Mouse (Mus musculus) hindbrain, embryonic 14.5 days (tissue): ENCODE measurements around the gene Ppp2ca. TPM values are rescaled to one million over a fixed set of nuclear protein-coding genes. Genes with fewer than 3 reads are reported as not detected.

Experiments used
- ATAC-seq: fragments of 200-750 bp; cut with Nextera tagmentation; 2 replicates; pipeline ENCODE4 v1.8.0; 2017; ENCODE audit warnings: moderate number of reproducible peaks, mild to moderate bottlenecking, moderate TSS enrichment, moderate library complexity; ENCODE audit not compliant: low FRiP score
- DNase-seq: peaks from one replicate; pipeline ENCODE4 v3.0.0-alpha.2; 2015; ENCODE audit warnings: low spot score
- H3K27ac ChIP-seq: fragments of 300-500 bp; sonication (generic); 2 replicates; pipeline ENCODE4 v1.5.1; 2014; ENCODE audit warnings: mild to moderate bottlenecking, moderate library complexity
- H3K27me3 ChIP-seq: fragments of 300-500 bp; sonication (generic); 2 replicates; pipeline ENCODE4 v1.6.1; 2014; ENCODE audit warnings: mild to moderate bottlenecking, low read length, mixed read lengths; ENCODE audit not compliant: control insufficient read depth, insufficient read depth
- H3K36me3 ChIP-seq: fragments of 300-500 bp; sonication (generic); replicated peaks from 2 replicates; pipeline ENCODE4 v1.6.1; 2014; ENCODE audit not compliant: control insufficient read depth, insufficient read depth
- H3K4me1 ChIP-seq: fragments of 300-500 bp; sonication (generic); replicated peaks from 2 replicates; pipeline ENCODE4 v1.6.1; 2014; ENCODE audit warnings: antibody characterized with exemption, low read length, mixed read lengths; ENCODE audit not compliant: control insufficient read depth, insufficient read depth
- H3K4me2 ChIP-seq: fragments of 300-500 bp; sonication (generic); replicated peaks from 2 replicates; pipeline ENCODE4 v1.6.1; 2014; ENCODE audit warnings: mild to moderate bottlenecking, moderate library complexity
- H3K4me3 ChIP-seq: fragments of 300-500 bp; sonication (generic); replicated peaks from 2 replicates; pipeline ENCODE4 v1.5.1; 2014; ENCODE audit warnings: mild to moderate bottlenecking, low read length
- H3K9ac ChIP-seq: fragments of 300-500 bp; sonication (generic); 2 replicates; pipeline ENCODE4 v1.6.1; 2014
- H3K9me3 ChIP-seq: fragments of 300-500 bp; sonication (generic); 2 replicates; pipeline ENCODE4 v1.6.1; 2016; ENCODE audit warnings: low read length; ENCODE audit not compliant: control insufficient read depth
- WGBS: fragments of 180-500 bp; shearing (Covaris S2); extraction: QIAGEN DNeasy Blood & Tissue Kit; methylation state at CpG from one replicate; pipeline ENCODE4 v1.1.7; 2014; 5-methylcytosine and 5-hydroxymethylcytosine counted together
- polyA plus RNA-seq: library from polyadenylated mRNA; unstranded; fragments of >200 nt; fragmentation: Nextera tagmentation; extraction: Ambion mirVana; gene quantifications from 2 replicates; pipeline ENCODE4 v1.2.1, GENCODE M21; 2014

Ppp2ca gene
- polyA plus RNA-seq, 1 experiment from 2014 or later: 165 TPM

DNA sequence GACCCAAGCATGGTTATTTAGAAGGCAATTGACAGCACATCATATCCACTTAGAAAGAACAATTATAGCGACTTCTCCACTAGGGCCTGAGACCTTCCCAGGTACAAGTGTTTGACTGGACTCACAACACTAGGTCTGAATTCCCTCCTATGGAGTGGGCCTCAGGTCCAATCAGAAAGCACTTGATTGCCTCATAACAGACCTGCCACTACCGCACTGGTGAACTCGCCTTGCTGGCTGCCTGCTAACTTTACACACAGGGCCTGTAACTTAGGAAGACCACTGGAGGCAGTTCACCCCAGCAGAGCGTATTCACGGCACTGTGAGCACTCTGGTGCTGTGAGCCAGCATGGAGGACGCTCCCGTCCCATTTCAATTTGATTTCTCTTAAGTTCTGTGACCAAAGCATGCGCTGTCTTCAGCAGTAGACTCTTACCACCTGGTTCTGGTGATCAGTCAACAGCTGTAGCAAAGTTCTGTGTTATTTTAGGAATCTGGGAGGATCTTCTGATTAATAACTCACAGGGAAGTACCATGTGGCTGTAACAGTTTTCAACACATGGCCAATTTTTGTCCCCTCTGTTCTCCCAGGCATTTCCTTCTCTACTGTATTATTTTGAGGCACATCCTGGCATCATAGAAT lies 24.8 kb upstream of the Ppp2ca start:
- Histone ChIP-seq H3K4me2 (no peak overlapping the region), H3K27me3 (no peaks in the 10 kb centered on the region), H3K9ac (no peak overlapping the region), H3K27ac (no peak overlapping the region), H3K9me3 (no peaks in the 10 kb centered on the region), H3K4me1 (no peaks in the 10 kb centered on the region), H3K36me3 (no peaks in the 10 kb centered on the region), H3K4me3 (no peak overlapping the region)
- 84% methylated on average over 8 of the region's 8 CpGs for WGBS
- no peak for ATAC-seq
- no peak for DNase-seq

DNA sequence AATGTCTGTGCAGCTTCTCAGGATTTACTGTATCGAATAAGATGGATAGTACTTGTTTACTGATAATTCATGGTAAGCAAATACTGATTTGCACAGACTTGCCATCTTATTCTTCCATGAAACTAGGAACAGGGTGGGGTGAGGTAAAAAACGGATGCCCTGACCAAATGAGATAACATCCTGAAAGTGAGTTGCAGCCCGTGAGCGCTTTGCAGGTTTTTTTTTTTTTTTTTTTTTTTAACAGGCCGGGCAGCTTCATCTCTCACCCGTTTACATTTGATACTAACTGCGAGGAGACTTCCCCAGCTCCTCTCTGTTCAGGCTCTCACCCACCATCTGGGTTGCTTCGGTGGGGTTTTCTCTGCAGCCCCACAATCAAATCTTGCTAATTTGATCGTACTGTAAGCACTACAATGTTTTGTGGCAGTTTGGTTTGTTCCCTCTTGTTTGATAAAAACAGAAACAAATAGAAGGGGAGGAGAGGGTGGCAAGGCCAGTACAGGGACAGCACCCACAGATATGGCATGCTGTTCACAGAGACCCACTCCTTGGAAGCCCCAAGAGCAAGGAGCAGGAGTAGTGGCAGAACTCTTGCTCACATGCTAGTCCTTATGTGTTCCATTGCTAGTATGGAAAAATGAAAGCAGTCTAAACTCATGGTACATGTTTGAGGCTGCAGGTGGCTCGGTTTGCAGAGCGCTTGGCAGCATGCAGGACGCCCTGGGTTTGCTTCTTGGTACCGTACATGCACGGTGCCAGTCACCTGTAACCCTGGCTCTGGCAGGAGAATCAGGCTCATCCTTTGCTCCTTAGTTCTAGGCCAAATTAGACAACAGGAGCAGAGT lies 23.6 kb upstream of the Ppp2ca start:
- 0 out of 2 replicates have a peak, but pooled peaks cover under 1% of the 10 kb centered on the region for H3K4me1 ChIP-seq
- DNase-seq: no peak
- no peak for ATAC-seq
- no peak overlapping the region for H3K27ac ChIP-seq
- H3K4me2 ChIP-seq: no peak overlapping the region
- H3K27me3 ChIP-seq: no peaks in the 10 kb centered on the region
- no peaks in the 10 kb centered on the region for H3K9me3 ChIP-seq
- 76% methylated on average over 14 of the region's 14 CpGs for WGBS
- H3K4me3 ChIP-seq: no peak overlapping the region
- H3K9ac ChIP-seq: no peak overlapping the region
- no peaks in the 10 kb centered on the region for H3K36me3 ChIP-seq

DNA sequence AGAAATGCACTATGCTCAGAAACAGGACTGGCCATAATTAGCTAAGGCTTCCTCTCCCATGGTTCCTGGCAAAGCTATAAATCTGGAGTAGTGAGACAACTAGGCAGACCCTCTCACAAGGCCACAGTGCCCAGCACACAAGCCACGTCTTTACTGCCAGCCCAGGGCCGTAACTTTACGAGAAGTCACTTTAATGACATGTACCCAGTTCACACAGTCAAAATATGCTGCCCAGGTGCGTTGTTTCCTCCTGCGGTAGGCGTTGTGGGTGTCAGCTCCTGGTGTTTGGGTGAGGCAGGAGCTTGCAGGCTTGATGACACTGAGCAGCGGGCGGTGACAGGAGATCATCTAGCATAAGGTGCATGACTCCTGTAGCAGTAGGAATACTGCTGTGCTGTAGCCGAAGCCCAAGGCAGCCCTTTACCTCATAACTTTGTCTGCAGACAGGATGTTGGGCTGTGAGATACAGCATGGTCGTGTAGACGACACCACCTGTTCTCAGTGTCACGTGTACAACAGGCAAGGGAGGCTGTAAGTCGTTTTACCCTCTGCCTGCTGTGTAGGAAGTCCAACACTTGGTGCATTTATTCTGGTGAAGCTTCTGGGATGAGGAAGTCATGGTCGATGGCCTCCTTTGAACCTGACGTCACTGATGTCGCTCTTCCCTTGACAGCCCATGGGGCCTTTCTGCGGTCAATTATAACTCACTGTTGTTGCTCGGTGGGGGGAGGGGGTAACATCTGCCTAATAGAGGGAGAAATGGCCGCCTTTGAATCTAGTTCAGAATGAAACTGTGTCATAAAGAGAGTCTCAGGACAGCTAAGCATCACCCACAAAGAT lies 22.5 kb upstream of the Ppp2ca start:
- H3K4me3 ChIP-seq: no peak overlapping the region
- 71% methylated on average over 19 of the region's 19 CpGs for WGBS
- no peaks in the 10 kb centered on the region for H3K36me3 ChIP-seq
- no peak overlapping the region for H3K4me2 ChIP-seq
- DNase-seq (no peak), ATAC-seq (no peak)
- H3K4me1 ChIP-seq: peaks cover 6% of the 10 kb centered on the region
- no peak overlapping the region for H3K9ac ChIP-seq
- H3K27ac ChIP-seq: no peak overlapping the region
- H3K27me3 ChIP-seq: no peaks in the 10 kb centered on the region
- no peaks in the 10 kb centered on the region for H3K9me3 ChIP-seq

DNA sequence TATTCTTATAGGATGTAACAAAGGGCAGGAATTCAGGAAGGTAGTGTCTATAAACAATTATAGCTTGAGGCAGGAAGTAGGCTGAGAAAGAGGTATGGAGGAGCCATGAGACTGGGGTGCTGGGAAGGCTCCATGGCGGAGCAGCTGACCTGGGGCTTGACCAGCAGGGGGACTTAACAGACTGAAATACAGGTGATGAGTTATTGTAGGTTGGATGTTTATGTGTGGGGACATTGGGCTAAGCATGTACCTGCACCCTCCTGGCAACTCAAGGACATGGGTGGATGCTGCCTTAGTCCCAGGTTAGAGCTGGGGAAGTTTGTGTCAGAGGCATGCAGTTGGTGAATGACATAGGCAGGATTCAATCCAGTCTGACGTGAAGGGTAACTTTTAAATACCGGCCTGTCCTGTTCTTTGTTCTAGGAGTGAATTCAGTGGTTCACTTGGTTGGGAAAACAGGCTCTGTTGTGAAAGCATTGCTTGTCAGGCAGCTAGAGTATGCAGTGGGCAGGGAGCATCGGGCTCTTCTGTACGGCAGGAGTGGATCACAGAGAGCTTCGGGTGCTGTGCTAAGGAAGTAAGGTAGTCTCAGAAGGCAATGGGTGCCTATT lies 21.6 kb upstream of the Ppp2ca start:
- DNase-seq (no peak), ATAC-seq (no peak)
- H3K4me2 ChIP-seq: no peak overlapping the region
- no peak overlapping the region for H3K9ac ChIP-seq
- H3K27me3 ChIP-seq: no peaks in the 10 kb centered on the region
- H3K36me3 ChIP-seq: no peaks in the 10 kb centered on the region
- H3K4me1 ChIP-seq: peaks cover 6% of the 10 kb centered on the region
- H3K9me3 ChIP-seq: no peaks in the 10 kb centered on the region
- WGBS: 90% methylated on average over 6 of the region's 6 CpGs
- H3K4me3 ChIP-seq: no peak overlapping the region
- H3K27ac ChIP-seq: no peak overlapping the region

DNA sequence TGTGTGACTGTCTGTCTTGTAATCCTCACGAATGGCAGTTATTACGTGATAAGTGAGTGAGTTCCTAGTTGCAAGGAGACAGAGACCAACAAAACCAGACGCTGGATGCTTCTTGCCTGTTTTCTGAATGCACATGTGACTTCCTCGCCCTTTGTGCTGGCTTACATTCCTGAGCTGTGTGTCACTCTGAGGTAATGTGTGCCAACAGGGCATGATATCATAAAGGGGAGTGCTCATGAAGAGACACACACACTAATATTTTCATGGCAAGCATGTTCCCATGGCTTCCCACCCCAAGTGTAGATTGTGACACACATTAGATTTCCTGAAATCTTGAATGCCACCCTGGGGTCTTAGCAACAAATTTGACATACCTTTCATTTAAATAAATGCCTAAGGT lies 20.5 kb upstream of the Ppp2ca start:
- Histone ChIP-seq H3K4me1 (peaks cover 6% of the 10 kb centered on the region), H3K4me3 (no peak overlapping the region), H3K27me3 (no peaks in the 10 kb centered on the region), H3K4me2 (no peak overlapping the region), H3K27ac (no peak overlapping the region), H3K9me3 (no peaks in the 10 kb centered on the region), H3K36me3 (no peaks in the 10 kb centered on the region), H3K9ac (no peak overlapping the region)
- ATAC-seq (no peak), DNase-seq (no peak)
- 85% methylated on average over 4 of the region's 4 CpGs for WGBS

DNA sequence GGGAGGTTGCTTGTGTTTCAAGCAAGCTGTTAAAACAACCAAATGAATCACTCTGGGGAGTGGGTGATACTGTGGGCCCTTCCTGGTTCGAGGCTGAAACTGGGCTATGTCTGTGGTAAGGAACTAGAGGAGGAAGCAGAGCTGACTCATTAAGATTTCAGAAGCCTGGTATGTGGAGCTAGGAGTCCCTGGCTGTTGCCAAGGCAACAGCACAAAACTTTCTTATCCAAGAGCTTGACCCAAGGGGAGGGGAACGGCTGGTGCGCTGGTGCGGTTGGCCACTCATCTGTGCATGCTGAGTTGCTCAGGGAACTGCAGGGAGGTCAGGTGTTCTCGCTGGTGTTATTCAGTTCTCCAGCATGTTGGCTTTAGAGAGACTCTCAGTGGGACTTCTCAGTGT lies 18.5 kb upstream of the Ppp2ca start:
- H3K9ac ChIP-seq: no peak overlapping the region
- H3K27me3 ChIP-seq: no peaks in the 10 kb centered on the region
- no peak overlapping the region for H3K4me2 ChIP-seq
- no peaks in the 10 kb centered on the region for H3K36me3 ChIP-seq
- H3K27ac ChIP-seq: no peak overlapping the region
- H3K4me3 ChIP-seq: no peak overlapping the region
- DNase-seq (no peak), ATAC-seq (no peak)
- 9% methylated on average over 5 of the region's 5 CpGs for WGBS
- H3K4me1 ChIP-seq: peaks cover 6% of the 10 kb centered on the region
- H3K9me3 ChIP-seq: no peaks in the 10 kb centered on the region

DNA sequence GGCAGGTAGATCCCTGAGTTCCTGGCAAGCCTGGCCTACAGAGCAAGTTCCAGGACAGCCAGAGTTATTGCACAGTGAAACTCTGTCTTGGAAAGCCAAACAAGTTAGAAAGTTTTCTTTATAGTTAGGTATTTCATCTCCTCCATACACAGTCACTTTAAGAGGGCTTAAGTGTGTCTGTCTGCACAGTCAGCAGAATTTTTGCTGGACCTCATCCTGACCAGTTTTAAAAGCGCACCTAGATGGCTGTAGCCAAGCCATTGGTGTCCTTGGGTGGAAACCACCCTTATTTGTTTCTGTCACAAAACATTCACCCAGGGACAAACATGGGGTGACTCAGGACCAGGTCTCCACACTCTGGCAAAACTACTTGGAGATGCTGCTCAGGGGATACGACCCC lies 17.8 kb upstream of the Ppp2ca start:
- ATAC-seq: no peak
- H3K9ac ChIP-seq: no peak overlapping the region
- H3K27ac ChIP-seq: no peak overlapping the region
- peaks cover 7% of the 10 kb centered on the region for H3K4me1 ChIP-seq
- H3K4me3 ChIP-seq: no peak overlapping the region
- H3K4me2 ChIP-seq: no peak overlapping the region
- H3K27me3 ChIP-seq: no peaks in the 10 kb centered on the region
- H3K9me3 ChIP-seq: no peaks in the 10 kb centered on the region
- no peak for DNase-seq
- no peaks in the 10 kb centered on the region for H3K36me3 ChIP-seq
- WGBS: 89% methylated on average over 2 of the region's 2 CpGs

DNA sequence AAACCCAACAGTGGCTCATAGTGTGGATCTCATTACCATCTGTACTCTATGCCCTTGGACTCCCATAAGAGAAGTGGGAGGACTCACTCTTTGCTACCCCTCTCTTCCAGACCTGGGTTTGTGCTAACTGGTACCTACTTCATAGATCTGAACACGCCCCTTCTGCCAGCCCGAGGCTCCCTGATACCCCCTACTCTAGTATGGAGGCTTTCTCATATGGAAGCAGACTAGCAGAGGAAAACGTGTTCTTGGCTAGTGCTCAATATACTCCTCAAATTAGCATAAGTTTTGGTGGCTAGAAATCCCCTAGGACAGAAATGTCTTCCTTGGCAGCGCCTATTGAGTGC lies 12.7 kb upstream of the Ppp2ca start:
- 48% methylated on average over 4 of the region's 4 CpGs for WGBS
- ATAC-seq: 0 out of 2 replicates have a peak, but pooled peaks have one; percentile 31
- Histone ChIP-seq H3K27me3 (no peaks in the 10 kb centered on the region), H3K9ac (no peak overlapping the region), H3K4me2 (peak overlapping the region; percentile 21; the same call in 1 of the 2 replicates), H3K27ac (peak overlapping the region; percentile 83), H3K4me3 (no peak overlapping the region), H3K36me3 (no peaks in the 10 kb centered on the region), H3K4me1 (peaks cover 11% of the 10 kb centered on the region), H3K9me3 (no peaks in the 10 kb centered on the region)
- DNase-seq: no peak
